Mouse (Mus musculus): ENCODE results near the gene Ssbp3.

GRCm38 (mm10) chr4:106938506-106939222 lies 28.2 kb downstream of the Ssbp3 start:
- TF ChIP-seq CTCF (IDR thresholded peaks at IDR 0.05; ENCODE audit: borderline replicate concordance, extremely low read depth, insufficient read depth, insufficient read length) = no peak
- TF ChIP-seq POLR2A (IDR thresholded peaks at IDR 0.05; ENCODE audit: borderline replicate concordance, extremely low read depth, insufficient read depth, insufficient read length, poor library complexity, severe bottlenecking) = no peak

Data from brain, embryonic 14.5 days (tissue).